Mouse (Mus musculus) ES-E14 (cell line): ENCODE measurements around the gene Agap3.

ENCODE experiments used
- CHD2 ChIP-seq: IDR thresholded peaks from 2 replicates; pipeline ENCODE4 v1.6.1; 2014; ENCODE audit warnings: mild to moderate bottlenecking, low read depth, low read length, inconsistent platforms
- HCFC1 ChIP-seq: IDR thresholded peaks from 2 replicates; pipeline ENCODE4 v1.6.1; 2012; ENCODE audit warnings: low read length, inconsistent platforms, borderline replicate concordance; ENCODE audit not compliant: insufficient read depth
- ZC3H11A ChIP-seq: IDR thresholded peaks from 2 replicates; pipeline ENCODE4 v1.6.1; 2012; ENCODE audit warnings: low read depth, mild to moderate bottlenecking, inconsistent platforms, low read length, borderline replicate concordance
- ZNF384 ChIP-seq: IDR thresholded peaks from 2 replicates; pipeline ENCODE4 v1.6.1; 2012; ENCODE audit warnings: low read depth, low read length, inconsistent platforms

GRCm38 (mm10) chr5:24496756-24497155 is 44.8 kb downstream of the Agap3 start:
- TF ChIP-seq CHD2 (no peak), ZNF384 (no peak), ZC3H11A (no peak), HCFC1 (no peak)
